Mouse (Mus musculus) MEL (cell line): ENCODE results near the gene Aak1.
A peak's percentile ranks its signal among the peaks of the same experiment; 100 is the strongest.

Experiments used
- CHD1 ChIP-seq: IDR thresholded peaks from 2 replicates; pipeline ENCODE4 v1.6.1; 2012; ENCODE audit warnings: low read depth, mild to moderate bottlenecking, inconsistent platforms, low read length, improper control_type of control experiment
- EP300 ChIP-seq, 2 experiments: IDR thresholded peaks; 2 replicates each; pipeline ENCODE4 v1.6.1; 2011; ENCODE audit warnings: improper control_type of control experiment in 2 of 2, low read length in 2 of 2, low read depth in 1 of 2, mild to moderate bottlenecking in 1 of 2
- GATA1 ChIP-seq: IDR thresholded peaks from 2 replicates; pipeline ENCODE4 v1.6.1; 2011; ENCODE audit warnings: low read depth, low read length, improper control_type of control experiment
- MYB ChIP-seq: IDR thresholded peaks from 2 replicates; pipeline ENCODE4 v1.6.1; 2011; ENCODE audit warnings: mild to moderate bottlenecking, low read depth, low read length, improper control_type of control experiment
- POLR2A ChIP-seq, 2 experiments: IDR thresholded peaks; 2 replicates each; pipeline ENCODE4 v1.6.1; 2011 to 2012; ENCODE audit warnings: low read length in 2 of 2, mild to moderate bottlenecking in 2 of 2, control low read depth in 1 of 2, improper control_type of control experiment in 1 of 2, low read depth in 1 of 2, moderate library complexity in 1 of 2; ENCODE audit not compliant: control insufficient read depth in 1 of 2, insufficient read depth in 1 of 2, poor library complexity in 1 of 2
- POLR2AphosphoS2 ChIP-seq: IDR thresholded peaks from 2 replicates; pipeline ENCODE4 v1.6.1; 2011; ENCODE audit warnings: low read length, improper control_type of control experiment
- SIN3A ChIP-seq: IDR thresholded peaks from 2 replicates; pipeline ENCODE4 v1.6.1; 2012; ENCODE audit warnings: low read length, improper control_type of control experiment, inconsistent platforms

- TF ChIP-seq EP300 (IDR thresholded peaks at IDR 0.05; ENCODE audit: low read depth in 1 of 2, low read length in 2 of 2) (peak in 1 of 2 experiments; percentile 70; a peak in 3 of 4 replicates), POLR2AphosphoS2 (0 out of 2 replicates have a peak, but pooled peaks have one; percentile 26), CHD1 (no peak), SIN3A (peak; percentile 61), GATA1 (no peak), MYB (no peak), POLR2A (IDR thresholded peaks at IDR 0.05; ENCODE audit: control insufficient read depth in 1 of 2, insufficient read depth in 1 of 2, low read depth in 1 of 2, low read length in 2 of 2, poor library complexity in 1 of 2) (no peak)
Measured at GRCm38 (mm10) chr6:86812919-86813318, 36.4 kb upstream of the Aak1 start.
